Mouse (Mus musculus) cerebellum, adult 9-11 months (tissue): Measurements from ENCODE around the gene Gcm1.
A peak's percentile ranks its signal among the peaks of the same experiment; 100 is the strongest.

Experiments
- DNase-seq: peaks from one replicate; pipeline ENCODE4 v3.0.0; 2022

Gcm1 gene

GRCm38 (mm10) chr9:78103965-78104560 lies 52.3 kb downstream of the Gcm1 start:
- DNase-seq, result no peak

GRCm38 (mm10) chr9:78104973-78105372 lies 53.2 kb downstream of the Gcm1 start:
- DNase-seq, result no peak

- DNase-seq, result no peak
These were observed 53.8 kb downstream of the Gcm1 start for GRCm38 (mm10) chr9:78105501-78105932.

GRCm38 (mm10) chr9:78106821-78107220 lies 55.1 kb downstream of the Gcm1 start:
- peak; percentile 40 for DNase-seq

GRCm38 (mm10) chr9:78107582-78107911 lies 55.8 kb downstream of the Gcm1 start:
- no peak for DNase-seq

GRCm38 (mm10) chr9:78107912-78108795 lies 56.4 kb downstream of the Gcm1 start:
- peak; percentile 88 for DNase-seq

- peak; percentile 93 for DNase-seq
These were observed 57.1 kb downstream of the Gcm1 start, which contains the start of the genes Fbxo9 and Ick for GRCm38 (mm10) chr9:78108796-78109239. Gene Fbxo9, minus strand, starts transcription at chr9:78109065. Gene Ick, plus strand, starts transcription at chr9:78109192.

GRCm38 (mm10) chr9:78109656-78110055 lies 57.9 kb downstream of the Gcm1 start:
- DNase-seq, result peak; percentile 58

GRCm38 (mm10) chr9:78111456-78111855 lies 59.7 kb downstream of the Gcm1 start:
- no peak for DNase-seq

GRCm38 (mm10) chr9:78112770-78113537 lies 61.2 kb downstream of the Gcm1 start:
- DNase-seq, result peak; percentile 91

- DNase-seq, result no peak
These were observed 61.8 kb downstream of the Gcm1 start for GRCm38 (mm10) chr9:78113538-78113885.
